Mouse (Mus musculus) limb, embryonic 15.5 days (tissue): ENCODE measurements around the gene Ppp1cb. TPM values are rescaled to one million over a fixed set of nuclear protein-coding genes. Genes with fewer than 3 reads are reported as not detected.

ENCODE experiments used
- ATAC-seq: fragments of 200-750 bp; cut with Nextera tagmentation; 2 replicates; pipeline ENCODE4 v1.8.0; 2017; ENCODE audit warnings: low read depth, moderate TSS enrichment; ENCODE audit not compliant: insufficient number of reproducible peaks, low FRiP score, low TSS enrichment
- H3K27ac ChIP-seq: fragments of 300-500 bp; sonication (generic); 2 replicates; pipeline ENCODE4 v1.5.1; 2015; ENCODE audit warnings: moderate library complexity, mild to moderate bottlenecking, inconsistent platforms
- H3K27me3 ChIP-seq: fragments of 300-500 bp; sonication (generic); 2 replicates; pipeline ENCODE4 v1.6.1; 2015; ENCODE audit warnings: inconsistent platforms
- H3K36me3 ChIP-seq: fragments of 300-500 bp; sonication (generic); 2 replicates; pipeline ENCODE4 v1.6.1; 2015; ENCODE audit warnings: inconsistent platforms
- H3K4me1 ChIP-seq: fragments of 300-500 bp; sonication (generic); 2 replicates; pipeline ENCODE4 v1.6.1; 2015; ENCODE audit warnings: inconsistent platforms
- H3K4me2 ChIP-seq: fragments of 300-500 bp; sonication (generic); 2 replicates; pipeline ENCODE4 v1.6.1; 2015; ENCODE audit warnings: mild to moderate bottlenecking, inconsistent platforms
- H3K4me3 ChIP-seq: fragments of 300-500 bp; sonication (generic); 2 replicates; pipeline ENCODE4 v1.5.1; 2015; ENCODE audit warnings: mild to moderate bottlenecking, inconsistent platforms
- H3K9ac ChIP-seq: fragments of 300-500 bp; sonication (generic); 2 replicates; pipeline ENCODE4 v1.6.1; 2015; ENCODE audit warnings: inconsistent platforms
- H3K9me3 ChIP-seq: fragments of 300-500 bp; sonication (generic); 2 replicates; pipeline ENCODE4 v1.6.1; 2016; ENCODE audit warnings: inconsistent platforms
- WGBS: fragments of 180-500 bp; shearing (Covaris S2); methylation state at CpG from one replicate; pipeline ENCODE4 v1.1.7; 2015; 5-methylcytosine and 5-hydroxymethylcytosine counted together
- polyA plus RNA-seq: library from polyadenylated mRNA; unstranded; fragments of >200 nt; fragmentation: Nextera tagmentation; extraction: Ambion mirVana; gene quantifications from 2 replicates; pipeline ENCODE4 v1.2.1, GENCODE M21; 2015

The Ppp1cb gene
- polyA plus RNA-seq, 1 experiment from 2014 or later = 183 TPM

DNA sequence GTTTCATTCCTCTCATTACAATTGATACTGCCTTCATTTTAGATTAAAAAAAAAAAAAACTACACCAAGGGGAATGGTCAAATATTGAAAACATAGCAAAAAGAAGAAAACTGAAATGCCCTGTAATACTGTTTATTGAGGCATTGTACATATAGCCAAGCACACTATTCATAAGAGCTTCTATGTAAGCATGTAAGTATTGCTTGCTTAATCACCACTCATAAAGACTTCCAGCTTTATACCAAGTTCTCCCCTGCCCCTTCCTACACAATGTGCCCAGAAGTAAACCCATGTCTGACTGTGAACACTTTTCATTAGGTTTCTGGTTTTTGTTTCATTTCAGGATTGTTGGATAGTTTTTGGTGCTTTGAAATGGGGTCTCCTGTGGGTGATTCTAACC lies 11.8 kb upstream of the Ppp1cb start:
- Histone ChIP-seq H3K9me3 (no peaks in the 10 kb centered on the region), H3K4me2 (no peak overlapping the region), H3K36me3 (no peaks in the 10 kb centered on the region), H3K4me1 (no peaks in the 10 kb centered on the region), H3K4me3 (no peak overlapping the region), H3K9ac (no peak overlapping the region), H3K27ac (no peak overlapping the region), H3K27me3 (no peaks in the 10 kb centered on the region)
- no peak for ATAC-seq

DNA sequence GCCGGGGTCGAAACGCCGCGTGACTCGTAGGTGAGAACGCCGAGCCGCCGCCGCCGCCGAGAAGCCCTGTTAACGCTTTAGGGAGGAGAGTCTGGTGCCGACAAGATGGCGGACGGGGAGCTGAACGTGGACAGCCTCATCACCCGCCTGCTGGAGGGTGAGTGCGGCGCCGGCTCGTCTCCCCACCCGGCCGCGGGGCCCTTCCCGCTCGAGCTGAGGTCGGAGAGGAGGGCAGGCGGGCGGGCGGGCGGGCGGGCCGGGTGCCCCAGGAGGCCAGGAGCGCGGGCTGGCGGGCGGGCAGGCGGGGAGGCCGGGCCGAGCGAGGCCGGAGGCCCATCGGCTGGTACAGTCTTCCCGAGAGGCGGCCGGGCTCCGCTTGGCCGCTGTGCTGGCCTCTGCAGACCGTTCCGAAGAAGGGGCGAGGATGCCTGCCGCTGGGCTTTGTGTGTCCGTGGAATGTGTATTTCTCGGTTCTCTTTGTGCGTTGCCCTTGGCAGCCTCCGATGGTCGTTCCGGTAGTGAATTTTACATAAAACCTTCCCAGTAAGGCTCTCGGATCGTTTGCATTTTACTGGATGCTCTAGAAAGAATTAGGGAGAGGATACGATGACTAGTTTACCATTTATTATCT lies 723 bp downstream of the Ppp1cb start:
- no peaks in the 10 kb centered on the region for H3K9me3 ChIP-seq
- H3K36me3 ChIP-seq = no peaks in the 10 kb centered on the region
- H3K9ac ChIP-seq = peak overlapping the region; percentile 91
- peak overlapping the region; percentile 98 for H3K27ac ChIP-seq
- ATAC-seq = peak; percentile 77
- H3K4me1 ChIP-seq = peaks cover 3% of the 10 kb centered on the region; the same call in 1 of the 2 replicates
- H3K4me2 ChIP-seq = peak overlapping the region; percentile 51
- no peaks in the 10 kb centered on the region for H3K27me3 ChIP-seq
- WGBS = under 1% methylated on average over 55 of the region's 63 CpGs
- H3K4me3 ChIP-seq = peak overlapping the region; percentile 66

DNA sequence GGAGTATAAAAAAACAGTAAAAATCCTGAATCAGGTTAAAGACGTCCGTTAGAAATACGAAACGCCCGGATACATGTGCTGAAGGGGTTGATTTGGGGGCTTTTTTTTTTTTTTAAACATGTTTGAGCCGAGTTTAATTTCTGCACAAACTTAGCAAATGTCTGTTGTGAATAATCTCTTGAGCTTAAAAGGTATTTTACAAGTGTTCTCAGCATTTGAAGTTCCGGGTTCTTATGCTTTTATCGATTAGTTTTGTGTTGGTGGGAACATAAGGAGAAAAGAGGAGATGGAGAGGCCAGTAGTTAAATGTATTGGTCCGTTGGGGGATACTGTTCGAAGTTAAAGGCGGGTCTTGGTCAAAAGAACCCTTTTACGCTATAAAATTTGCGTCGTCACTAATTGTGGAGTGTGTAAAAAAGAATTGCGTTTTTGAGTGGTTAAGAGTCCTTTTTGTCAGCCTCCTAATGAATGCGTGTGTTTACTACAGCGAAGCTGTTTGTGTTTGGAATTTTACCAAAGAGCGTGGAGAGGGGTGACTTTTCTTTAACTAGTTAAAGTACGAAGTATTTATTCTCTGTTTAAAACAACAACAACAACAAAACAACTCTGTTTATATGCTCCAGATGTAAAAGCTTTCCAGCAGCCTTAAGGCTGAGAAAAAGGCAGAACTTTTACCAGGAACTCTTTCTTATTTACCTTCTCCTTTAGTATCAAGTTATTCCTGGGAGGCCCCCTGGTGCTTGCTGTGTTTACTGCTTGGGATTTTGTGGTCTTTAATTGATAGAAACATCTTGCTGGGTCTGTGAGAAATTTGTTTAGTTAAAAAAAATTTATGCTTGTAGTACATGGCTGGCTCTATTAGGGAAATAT lies 1.5 kb downstream of the Ppp1cb start:
- H3K27ac ChIP-seq = peak overlapping the region; percentile 98
- H3K9me3 ChIP-seq = no peaks in the 10 kb centered on the region
- no peak for ATAC-seq
- H3K4me1 ChIP-seq = peaks cover 3% of the 10 kb centered on the region; the same call in 1 of the 2 replicates
- peak overlapping the region; percentile 66 for H3K4me3 ChIP-seq
- peak overlapping the region; percentile 51 for H3K4me2 ChIP-seq
- WGBS = under 1% methylated on average over 19 of the region's 19 CpGs
- peak overlapping the region; percentile 91 for H3K9ac ChIP-seq
- H3K27me3 ChIP-seq = no peaks in the 10 kb centered on the region
- no peaks in the 10 kb centered on the region for H3K36me3 ChIP-seq

DNA sequence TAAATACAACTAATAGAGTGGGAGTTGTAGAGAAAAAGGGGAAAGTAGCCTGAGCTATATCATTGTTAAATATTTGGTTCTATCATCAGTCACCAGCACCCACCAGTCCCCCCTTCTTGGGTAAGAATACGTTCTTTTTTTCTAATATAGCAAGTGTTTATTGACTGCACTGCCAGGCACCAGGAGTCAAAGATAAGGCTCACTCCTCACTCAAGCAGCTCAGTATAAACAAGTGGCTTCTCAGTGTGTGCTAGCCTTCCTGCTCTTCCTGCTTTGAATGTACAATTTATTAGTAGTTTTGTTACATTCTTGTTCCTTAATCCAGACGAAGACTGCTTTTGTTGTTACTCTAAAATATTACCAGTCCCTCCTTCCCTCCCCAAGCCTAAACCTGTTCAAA lies 2.3 kb downstream of the Ppp1cb start:
- Histone ChIP-seq H3K36me3 (no peaks in the 10 kb centered on the region), H3K4me1 (peaks cover 3% of the 10 kb centered on the region; the same call in 1 of the 2 replicates), H3K4me2 (peak overlapping the region; percentile 37), H3K27me3 (no peaks in the 10 kb centered on the region), H3K4me3 (peak overlapping the region; percentile 15; the same call in 1 of the 2 replicates), H3K9me3 (no peaks in the 10 kb centered on the region), H3K27ac (no peak overlapping the region), H3K9ac (no peak overlapping the region)
- ATAC-seq = no peak
- WGBS = 30% methylated on average over 2 of the region's 2 CpGs

DNA sequence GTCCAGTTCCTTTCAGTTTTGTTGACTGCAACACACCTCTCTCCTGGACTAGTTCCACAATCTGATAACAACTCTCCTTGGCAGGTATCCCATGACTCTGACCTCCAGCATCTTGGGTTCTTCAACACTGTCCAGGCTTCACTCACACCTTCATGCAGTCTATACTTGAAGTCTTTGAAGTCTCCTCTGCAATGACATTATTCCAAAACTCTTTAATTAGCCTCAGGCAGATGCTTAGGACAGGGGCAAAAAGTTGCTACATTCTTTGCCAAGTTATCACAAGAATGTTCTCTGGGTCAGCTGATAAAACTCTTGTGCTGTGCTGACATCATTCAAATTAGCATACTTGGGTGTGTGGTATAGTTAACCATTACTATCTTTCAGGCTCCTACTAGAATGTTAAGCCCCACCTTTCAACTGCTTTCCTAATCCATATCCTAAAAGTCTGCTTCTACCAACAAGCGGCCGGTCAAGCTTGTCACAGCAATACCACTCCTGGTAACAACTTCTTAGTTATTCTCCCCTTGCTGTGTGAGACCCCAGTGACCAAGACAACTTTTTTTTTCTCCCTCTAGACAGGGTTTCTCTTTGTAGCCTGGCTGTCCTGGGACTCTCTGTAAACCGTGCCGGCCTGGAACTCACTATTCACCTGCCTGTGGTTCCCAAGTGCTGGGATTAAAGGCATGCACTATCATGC lies 13.8 kb downstream of the Ppp1cb start:
- Histone ChIP-seq H3K4me1 (peaks cover 8% of the 10 kb centered on the region), H3K27me3 (no peaks in the 10 kb centered on the region), H3K4me2 (no peak overlapping the region), H3K9me3 (no peaks in the 10 kb centered on the region), H3K36me3 (no peaks in the 10 kb centered on the region), H3K4me3 (no peak overlapping the region), H3K27ac (no peak overlapping the region), H3K9ac (no peak overlapping the region)
- ATAC-seq = no peak
- 80% methylated on average over 4 of the region's 4 CpGs for WGBS

DNA sequence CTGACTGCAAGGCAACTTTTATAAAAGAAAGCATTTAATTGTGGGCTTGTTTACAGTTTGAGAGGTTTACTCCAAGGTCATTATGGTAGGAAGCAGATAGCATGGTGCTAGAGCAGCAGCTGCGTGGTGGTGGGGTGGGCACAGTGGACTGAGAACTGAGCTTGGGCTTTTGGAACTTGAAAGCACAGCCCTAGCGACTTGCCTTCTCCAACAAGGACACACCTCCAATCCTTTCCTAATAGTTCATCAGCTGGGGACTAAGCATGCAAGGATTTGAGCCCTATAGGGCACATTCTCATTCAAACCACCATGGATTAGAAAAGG lies 14.3 kb downstream of the Ppp1cb start:
- Histone ChIP-seq H3K4me2 (no peak overlapping the region), H3K4me1 (peaks cover 8% of the 10 kb centered on the region), H3K4me3 (no peak overlapping the region), H3K27me3 (no peaks in the 10 kb centered on the region), H3K27ac (no peak overlapping the region), H3K9me3 (no peaks in the 10 kb centered on the region), H3K36me3 (no peaks in the 10 kb centered on the region), H3K9ac (no peak overlapping the region)
- ATAC-seq = no peak
- 81% methylated on average over 2 of the region's 2 CpGs for WGBS

DNA sequence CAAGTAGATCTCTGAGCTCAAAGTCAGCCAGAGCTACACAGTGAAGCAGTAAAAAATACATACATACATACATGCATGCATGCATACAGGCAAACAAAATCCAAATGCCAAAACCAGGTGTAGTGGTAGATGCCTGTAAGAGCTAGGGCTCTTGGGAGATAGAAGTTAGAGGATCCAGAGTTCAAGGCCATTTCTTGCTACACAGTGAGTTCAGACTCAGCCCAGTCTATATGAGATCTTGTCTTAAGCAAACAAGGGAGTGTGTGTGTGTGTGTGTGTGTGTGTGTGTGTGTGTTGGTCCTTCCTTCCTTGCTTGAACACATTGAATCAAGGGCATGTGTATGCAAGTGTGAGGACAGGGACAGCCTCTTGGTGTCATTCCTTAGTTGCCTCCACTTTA lies 17.9 kb downstream of the Ppp1cb start:
- no peak for ATAC-seq
- no peaks in the 10 kb centered on the region for H3K9me3 ChIP-seq
- no peak overlapping the region for H3K4me3 ChIP-seq
- peaks cover 8% of the 10 kb centered on the region for H3K4me1 ChIP-seq
- no peak overlapping the region for H3K27ac ChIP-seq
- H3K9ac ChIP-seq = no peak overlapping the region
- H3K4me2 ChIP-seq = no peak overlapping the region
- H3K36me3 ChIP-seq = peaks cover 24% of the 10 kb centered on the region
- H3K27me3 ChIP-seq = no peaks in the 10 kb centered on the region

DNA sequence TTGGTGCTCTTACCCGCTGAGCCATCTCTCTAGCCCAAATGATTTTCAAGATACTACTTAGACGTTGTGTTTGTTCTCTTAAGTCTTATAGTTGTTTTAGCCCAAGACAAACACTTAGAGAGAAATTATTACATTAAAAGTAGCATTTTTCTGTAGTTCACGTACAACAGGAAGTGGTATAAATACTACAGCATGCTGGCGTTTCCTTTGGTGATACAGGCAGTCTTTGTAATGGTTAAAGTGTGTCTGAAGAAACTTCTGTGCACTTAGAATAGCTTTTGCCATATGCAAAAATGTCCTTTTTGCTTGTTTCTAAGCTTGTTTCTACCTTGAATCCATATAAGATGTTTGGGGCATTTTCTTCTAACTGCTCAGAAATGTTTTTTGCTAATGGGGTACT lies 20.3 kb downstream of the Ppp1cb start:
- Histone ChIP-seq H3K36me3 (peaks cover 35% of the 10 kb centered on the region), H3K9ac (no peak overlapping the region), H3K9me3 (no peaks in the 10 kb centered on the region), H3K4me2 (no peak overlapping the region), H3K27ac (no peak overlapping the region), H3K27me3 (no peaks in the 10 kb centered on the region), H3K4me3 (no peak overlapping the region), H3K4me1 (no peaks in the 10 kb centered on the region)
- no peak for ATAC-seq
- 77% methylated on average over 4 of the region's 4 CpGs for WGBS

DNA sequence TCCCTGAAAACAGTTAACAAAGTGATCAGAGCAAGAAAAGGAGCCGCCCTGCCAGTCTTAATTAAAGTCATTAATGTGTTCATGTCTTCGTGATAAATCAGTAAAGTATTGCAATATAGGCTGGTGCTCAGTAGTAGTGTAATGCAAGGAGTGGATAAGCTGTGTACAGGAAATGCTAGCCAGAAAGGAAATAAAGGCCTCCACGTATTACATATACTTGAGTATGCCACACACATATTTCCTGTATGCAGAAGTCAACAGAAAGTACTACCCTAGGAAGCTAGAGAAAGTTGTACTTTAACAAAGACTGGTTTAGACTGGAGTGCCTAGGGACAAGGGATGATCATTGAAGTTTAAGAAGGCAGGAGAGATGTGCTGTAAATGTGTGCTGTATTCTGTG lies 26.8 kb downstream of the Ppp1cb start:
- no peak overlapping the region for H3K27ac ChIP-seq
- no peak overlapping the region for H3K4me2 ChIP-seq
- WGBS = 87% methylated on average over 3 of the region's 3 CpGs
- ATAC-seq = no peak
- no peak overlapping the region for H3K4me3 ChIP-seq
- H3K27me3 ChIP-seq = no peaks in the 10 kb centered on the region
- H3K9ac ChIP-seq = no peak overlapping the region
- no peaks in the 10 kb centered on the region for H3K4me1 ChIP-seq
- no peaks in the 10 kb centered on the region for H3K9me3 ChIP-seq
- peaks cover 80% of the 10 kb centered on the region for H3K36me3 ChIP-seq

DNA sequence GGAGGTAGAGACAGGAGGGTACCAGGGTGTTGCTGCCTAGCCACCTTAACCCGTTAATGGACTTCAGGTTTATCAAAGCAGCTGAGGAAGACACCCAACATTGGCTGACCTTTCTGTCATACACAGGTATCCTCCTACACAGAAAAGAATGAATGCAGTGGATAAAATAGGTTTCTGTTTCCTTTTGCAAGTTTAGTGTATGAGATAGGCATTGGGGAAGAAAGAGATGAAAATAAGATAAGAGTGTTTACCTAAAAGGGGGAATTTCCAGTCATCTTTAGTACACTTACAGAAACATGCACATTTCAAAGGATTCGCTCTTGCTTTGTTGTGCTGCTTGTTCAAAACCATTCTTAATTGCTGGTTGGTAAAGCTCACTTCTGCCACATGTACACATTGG lies 29.4 kb downstream of the Ppp1cb start:
- Histone ChIP-seq H3K4me3 (no peak overlapping the region), H3K27ac (no peak overlapping the region), H3K4me2 (no peak overlapping the region), H3K9me3 (no peaks in the 10 kb centered on the region), H3K27me3 (no peaks in the 10 kb centered on the region), H3K9ac (no peak overlapping the region), H3K4me1 (no peaks in the 10 kb centered on the region), H3K36me3 (peaks cover 75% of the 10 kb centered on the region)
- 92% methylated on average over 2 of the region's 2 CpGs for WGBS
- ATAC-seq = no peak

DNA sequence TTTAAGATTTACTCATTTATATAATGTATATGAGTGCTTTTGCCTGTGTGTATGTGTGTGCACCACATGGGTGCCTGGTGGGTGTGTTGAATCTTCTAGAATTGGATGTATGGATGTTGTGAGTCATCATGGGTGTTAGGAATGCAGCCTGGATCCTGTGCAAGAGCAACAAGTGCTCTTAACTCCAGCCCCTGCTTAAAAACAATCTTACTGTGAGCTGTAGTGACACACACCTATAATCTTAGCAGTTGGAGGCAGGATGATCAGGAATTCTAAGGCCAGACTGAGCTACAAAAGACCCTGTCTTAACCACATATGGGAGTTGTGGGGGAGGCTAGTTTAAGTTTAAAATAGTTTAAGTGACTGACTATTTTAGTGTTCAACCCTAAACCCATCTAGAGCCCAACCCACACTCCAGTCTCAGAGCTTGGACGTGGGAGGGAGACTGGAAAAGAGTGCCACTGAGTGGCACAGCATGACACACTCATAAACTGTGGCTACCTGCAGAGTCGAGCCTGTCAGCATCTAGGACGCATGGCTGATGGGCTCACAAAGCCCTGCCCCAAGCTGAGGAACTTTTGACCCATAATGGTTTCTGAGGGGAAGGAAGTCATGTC lies 35.5 kb downstream of the Ppp1cb start:
- 68% methylated on average over 3 of the region's 3 CpGs for WGBS
- no peaks in the 10 kb centered on the region for H3K27me3 ChIP-seq
- no peak for ATAC-seq
- H3K4me2 ChIP-seq = no peak overlapping the region
- no peak overlapping the region for H3K27ac ChIP-seq
- no peaks in the 10 kb centered on the region for H3K9me3 ChIP-seq
- peaks cover 54% of the 10 kb centered on the region for H3K36me3 ChIP-seq
- no peak overlapping the region for H3K9ac ChIP-seq
- no peaks in the 10 kb centered on the region for H3K4me1 ChIP-seq
- no peak overlapping the region for H3K4me3 ChIP-seq

DNA sequence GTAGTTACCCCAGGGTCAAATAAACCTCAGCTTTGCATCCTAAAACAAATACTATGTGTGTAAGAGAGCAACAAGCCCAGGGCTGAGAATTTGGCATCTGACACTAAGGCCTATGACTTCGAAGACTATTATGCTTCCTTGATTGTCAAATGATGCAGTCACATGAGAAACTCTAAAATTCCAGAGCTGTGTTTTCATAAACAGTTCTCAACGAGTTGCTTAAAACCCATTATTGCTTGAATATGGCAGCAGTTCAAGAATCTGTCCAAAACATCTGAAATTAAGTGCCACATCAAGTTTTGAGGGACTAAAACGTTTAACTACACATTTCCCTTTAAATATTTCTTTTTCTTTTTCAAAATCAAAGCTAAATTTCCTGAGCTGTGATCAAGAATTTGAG lies 50.1 kb downstream of the Ppp1cb start:
- Histone ChIP-seq H3K4me1 (no peaks in the 10 kb centered on the region), H3K4me3 (no peak overlapping the region), H3K36me3 (peaks cover 19% of the 10 kb centered on the region), H3K27me3 (no peaks in the 10 kb centered on the region), H3K27ac (no peak overlapping the region), H3K9ac (no peak overlapping the region), H3K4me2 (no peak overlapping the region), H3K9me3 (no peaks in the 10 kb centered on the region)
- no peak for ATAC-seq
- WGBS = 54% methylated on average over 3 of the region's 3 CpGs
